Mouse (Mus musculus) stomach, postnatal 0 days (tissue): Measurements from ENCODE around the gene Nrxn3. TPM values are rescaled to one million over a fixed set of nuclear protein-coding genes. Genes with fewer than 3 reads are reported as not detected.

Experiments
- ATAC-seq: fragments of 200-750 bp; cut with Nextera tagmentation; 2 replicates; pipeline ENCODE4 v1.8.0; 2017; ENCODE audit not compliant: low FRiP score, low TSS enrichment
- DNase-seq: peaks from one replicate; pipeline ENCODE4 v3.0.0-alpha.2; 2016; ENCODE audit warnings: low spot score
- H3K27ac ChIP-seq: fragments of 300-500 bp; sonication (generic); replicated peaks from 2 replicates; pipeline ENCODE4 v1.5.1; 2014; ENCODE audit warnings: mild to moderate bottlenecking, control low read depth
- H3K27me3 ChIP-seq: fragments of 300-500 bp; sonication (generic); 2 replicates; pipeline ENCODE4 v1.6.1; 2014; ENCODE audit warnings: low read length; ENCODE audit not compliant: control insufficient read depth, insufficient read depth
- H3K36me3 ChIP-seq: fragments of 300-500 bp; sonication (generic); 2 replicates; pipeline ENCODE4 v1.6.1; 2014; ENCODE audit warnings: low read length, mixed read lengths; ENCODE audit not compliant: control insufficient read depth, insufficient read depth
- H3K4me1 ChIP-seq: fragments of 300-500 bp; sonication (generic); replicated peaks from 2 replicates; pipeline ENCODE4 v1.6.1; 2014; ENCODE audit warnings: antibody characterized with exemption; ENCODE audit not compliant: control insufficient read depth, insufficient read depth
- H3K4me2 ChIP-seq: fragments of 300-500 bp; sonication (generic); replicated peaks from 2 replicates; pipeline ENCODE4 v1.6.1; 2014; ENCODE audit warnings: low read depth, mild to moderate bottlenecking, control low read depth, moderate library complexity
- H3K4me3 ChIP-seq: fragments of 300-500 bp; sonication (generic); 2 replicates; pipeline ENCODE4 v1.5.1; 2014; ENCODE audit warnings: low read depth, low read length, control low read depth
- H3K9ac ChIP-seq: fragments of 300-500 bp; sonication (generic); 2 replicates; pipeline ENCODE4 v1.6.1; 2014; ENCODE audit warnings: mild to moderate bottlenecking, low read length, control low read depth, mixed read lengths
- H3K9me3 ChIP-seq: fragments of 300-500 bp; sonication (generic); 2 replicates; pipeline ENCODE4 v1.6.1; 2016; ENCODE audit warnings: low read length; ENCODE audit not compliant: control insufficient read depth
- CTCF ChIP-seq: IDR thresholded peaks from 2 replicates; pipeline ENCODE4 v1.5.1; 2016; ENCODE audit warnings: antibody characterized with exemption, low read depth, mild to moderate bottlenecking, moderate library complexity
- EP300 ChIP-seq: optimal IDR thresholded peaks from 2 replicates; pipeline ENCODE3; 2016; ENCODE audit warnings: antibody characterized with exemption
- WGBS: fragments of 180-500 bp; shearing (Covaris S2); extraction: QIAGEN DNeasy Blood & Tissue Kit; methylation state at CpG from one replicate; pipeline ENCODE4 v1.1.7; 2014; 5-methylcytosine and 5-hydroxymethylcytosine counted together
- polyA plus RNA-seq: library from polyadenylated mRNA; unstranded; fragments of >200 nt; fragmentation: Nextera tagmentation; extraction: Ambion mirVana; gene quantifications from 2 replicates; pipeline ENCODE4 v1.2.1, GENCODE M21; 2015

Gene Nrxn3
- polyA plus RNA-seq, 1 experiment from 2014 or later, result 1.0 TPM

- H3K27me3 ChIP-seq, result no peaks in the 10 kb centered on the region
- peak; percentile 57 for TF ChIP-seq CTCF
- no peak for TF ChIP-seq EP300
- no peak for ATAC-seq
- DNase-seq, result no peak
- 83% methylated on average over 3 of the region's 3 CpGs for WGBS
- H3K9ac ChIP-seq, result no peak overlapping the region
- no peaks in the 10 kb centered on the region for H3K4me1 ChIP-seq
- no peak overlapping the region for H3K4me2 ChIP-seq
- H3K4me3 ChIP-seq, result no peak overlapping the region
- H3K27ac ChIP-seq, result no peak overlapping the region
- no peaks in the 10 kb centered on the region for H3K36me3 ChIP-seq
- no peaks in the 10 kb centered on the region for H3K9me3 ChIP-seq
These were observed 609.0 kb downstream of the Nrxn3 start for GRCm38 (mm10) chr12:89331474-89332263.

GRCm38 (mm10) chr12:89333486-89333885 lies 610.8 kb downstream of the Nrxn3 start:
- ATAC-seq, result no peak
- TF ChIP-seq CTCF (no peak), EP300 (no peak)
- no peaks in the 10 kb centered on the region for H3K9me3 ChIP-seq
- H3K4me2 ChIP-seq, result no peak overlapping the region
- no peak overlapping the region for H3K27ac ChIP-seq
- H3K27me3 ChIP-seq, result no peaks in the 10 kb centered on the region
- H3K4me1 ChIP-seq, result no peaks in the 10 kb centered on the region
- DNase-seq, result no peak
- WGBS, result 81% methylated on average over 5 of the region's 5 CpGs
- no peaks in the 10 kb centered on the region for H3K36me3 ChIP-seq
- no peak overlapping the region for H3K9ac ChIP-seq
- H3K4me3 ChIP-seq, result no peak overlapping the region

DNA sequence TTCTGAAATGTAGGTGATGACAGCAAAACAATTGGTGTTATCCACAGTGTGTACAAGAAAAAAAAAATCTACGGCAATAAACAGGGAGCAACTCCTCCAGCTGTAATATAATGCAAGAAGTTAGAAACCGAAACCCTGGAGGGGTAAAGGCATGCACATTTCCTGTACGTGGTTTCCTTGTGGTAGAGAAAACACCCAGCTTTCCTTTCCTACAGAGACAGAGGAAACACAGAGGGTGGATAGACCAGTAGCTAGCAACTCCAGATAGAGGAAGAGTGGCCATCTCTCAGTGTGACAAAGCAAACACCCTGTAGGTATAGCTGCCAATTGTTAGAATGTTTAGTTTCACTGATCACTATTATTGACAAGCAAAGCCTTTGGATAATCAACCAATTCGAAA lies 642.2 kb downstream of the Nrxn3 start:
- Histone ChIP-seq H3K4me2 (no peak overlapping the region), H3K36me3 (no peaks in the 10 kb centered on the region), H3K9ac (no peak overlapping the region), H3K9me3 (no peaks in the 10 kb centered on the region), H3K27me3 (no peaks in the 10 kb centered on the region), H3K27ac (no peak overlapping the region), H3K4me3 (no peak overlapping the region), H3K4me1 (no peaks in the 10 kb centered on the region)
- no peak for TF ChIP-seq EP300
- ATAC-seq (no peak), DNase-seq (no peak)
- WGBS, result 57% methylated on average over 4 of the region's 4 CpGs

GRCm38 (mm10) chr12:89369939-89370338 lies 647.3 kb downstream of the Nrxn3 start:
- DNase-seq (no peak), ATAC-seq (no peak)
- Histone ChIP-seq H3K9ac (no peak overlapping the region), H3K4me2 (no peak overlapping the region), H3K36me3 (no peaks in the 10 kb centered on the region), H3K4me3 (no peak overlapping the region), H3K27me3 (no peaks in the 10 kb centered on the region), H3K9me3 (no peaks in the 10 kb centered on the region), H3K4me1 (no peaks in the 10 kb centered on the region), H3K27ac (no peak overlapping the region)
- 41% methylated on average over 1 of the region's 1 CpGs for WGBS
- no peak for TF ChIP-seq EP300

GRCm38 (mm10) chr12:89376600-89376999 lies 653.9 kb downstream of the Nrxn3 start:
- no peak overlapping the region for H3K9ac ChIP-seq
- H3K4me3 ChIP-seq, result no peak overlapping the region
- no peak for DNase-seq
- TF ChIP-seq CTCF (no peak), EP300 (no peak)
- no peaks in the 10 kb centered on the region for H3K27me3 ChIP-seq
- 37% methylated on average over 1 of the region's 1 CpGs for WGBS
- no peaks in the 10 kb centered on the region for H3K9me3 ChIP-seq
- H3K36me3 ChIP-seq, result no peaks in the 10 kb centered on the region
- ATAC-seq, result no peak
- no peak overlapping the region for H3K27ac ChIP-seq
- no peak overlapping the region for H3K4me2 ChIP-seq
- no peaks in the 10 kb centered on the region for H3K4me1 ChIP-seq

GRCm38 (mm10) chr12:89377051-89377643 lies 654.5 kb downstream of the Nrxn3 start:
- TF ChIP-seq CTCF, result no peak
- TF ChIP-seq EP300, result no peak
- H3K4me3 ChIP-seq, result no peak overlapping the region
- WGBS, result 23% methylated on average over 5 of the region's 5 CpGs
- ATAC-seq, result no peak
- H3K9ac ChIP-seq, result no peak overlapping the region
- no peak overlapping the region for H3K4me2 ChIP-seq
- DNase-seq, result no peak
- no peaks in the 10 kb centered on the region for H3K9me3 ChIP-seq
- no peaks in the 10 kb centered on the region for H3K36me3 ChIP-seq
- no peaks in the 10 kb centered on the region for H3K4me1 ChIP-seq
- no peaks in the 10 kb centered on the region for H3K27me3 ChIP-seq
- H3K27ac ChIP-seq, result no peak overlapping the region
